Mouse (Mus musculus): ENCODE results near the gene Tpst2. TPM values are rescaled to one million over a fixed set of nuclear protein-coding genes. Genes with fewer than 3 reads are reported as not detected.

Gene Tpst2
- total RNA-seq, 4 experiments from 2014 or later = 143 to 211 (median 173) TPM

- DNase-seq = no peak
Observed at GRCm38 (mm10) chr5:112337004-112337403, 60.5 kb downstream of the Tpst2 start.

GRCm38 (mm10) chr5:112339215-112339614 is 62.7 kb downstream of the Tpst2 start:
- DNase-seq = no peak

- DNase-seq = peak; percentile 73
Observed at GRCm38 (mm10) chr5:112342463-112343204, 66.1 kb downstream of the Tpst2 start, which contains the start of the genes Srrd and Hps4. Gene Srrd, minus strand, starts transcription at chr5:112343040. Gene Hps4, plus strand, starts transcription at chr5:112343083.

- no peak for DNase-seq
Observed at GRCm38 (mm10) chr5:112343205-112343595, 66.7 kb downstream of the Tpst2 start.

- DNase-seq = no peak
Observed at GRCm38 (mm10) chr5:112344092-112344960, 67.8 kb downstream of the Tpst2 start.

- DNase-seq = no peak
Observed at GRCm38 (mm10) chr5:112346211-112346965, 69.9 kb downstream of the Tpst2 start.

GRCm38 (mm10) chr5:112349169-112349568 is 72.7 kb downstream of the Tpst2 start:
- DNase-seq = no peak

- DNase-seq = no peak
Observed at GRCm38 (mm10) chr5:112355493-112355892, 79.0 kb downstream of the Tpst2 start.

- DNase-seq = no peak
Observed at GRCm38 (mm10) chr5:112355910-112356309, 79.4 kb downstream of the Tpst2 start, which contains the start of gene Gm6583. Gene Gm6583, minus strand, starts transcription at chr5:112356033.

- DNase-seq = no peak
Observed at GRCm38 (mm10) chr5:112356322-112356721, 79.8 kb downstream of the Tpst2 start.

GRCm38 (mm10) chr5:112359520-112359919 is 83.0 kb downstream of the Tpst2 start:
- DNase-seq = no peak

- DNase-seq = no peak
Observed at GRCm38 (mm10) chr5:112360077-112360476, 83.6 kb downstream of the Tpst2 start.

- DNase-seq = no peak
Observed at GRCm38 (mm10) chr5:112364184-112364797, 87.8 kb downstream of the Tpst2 start.

Other genes with a start within 250 kb of the Tpst2 start
- gene Cryba4, start 24.2 kb upstream of the Tpst2 start, total RNA-seq (2022) = 100 to 1,000 TPM in 1 of 4 experiments, 10 to 100 TPM in 3; 42.1 to 126 (median 66.3) TPM
- gene Crybb1, start 20.9 kb upstream of the Tpst2 start, total RNA-seq (2022) = 1 to 10 TPM in 3 of 4 experiments, under 1 TPM in 1; 0.74 to 7.0 (median 2.6) TPM
- 10 to 100 TPM; 36.2 to 44.0 (median 38.9) TPM for gene Tfip11, start 49.7 kb downstream of the Tpst2 start, total RNA-seq (2022)
- 10 to 100 TPM; 26.0 to 51.5 (median 29.9) TPM for gene Srrd, start 66.3 kb downstream of the Tpst2 start, total RNA-seq (2022)
- 10 to 100 TPM; 27.7 to 43.6 (median 31.3) TPM for gene Hps4, start 66.4 kb downstream of the Tpst2 start, total RNA-seq (2022)
- gene Gm6583, start 79.3 kb downstream of the Tpst2 start, total RNA-seq (2022) = under 1 TPM in 2 of 4 experiments, not detected in 2; 0.17 TPM
- gene Asphd2, start 118.2 kb downstream of the Tpst2 start, total RNA-seq (2022) = 1 to 10 TPM; 2.2 to 6.9 (median 3.5) TPM
- not detected for gene Gm6588, start 172.7 kb downstream of the Tpst2 start, total RNA-seq (2022)